Mouse (Mus musculus): Measurements from ENCODE around the gene Nipsnap1. TPM values are rescaled to one million over a fixed set of nuclear protein-coding genes. Genes with fewer than 3 reads are reported as not detected.

Nipsnap1 gene
- polyA plus RNA-seq, 1 experiment from 2014 or later = 75.2 TPM

DNA sequence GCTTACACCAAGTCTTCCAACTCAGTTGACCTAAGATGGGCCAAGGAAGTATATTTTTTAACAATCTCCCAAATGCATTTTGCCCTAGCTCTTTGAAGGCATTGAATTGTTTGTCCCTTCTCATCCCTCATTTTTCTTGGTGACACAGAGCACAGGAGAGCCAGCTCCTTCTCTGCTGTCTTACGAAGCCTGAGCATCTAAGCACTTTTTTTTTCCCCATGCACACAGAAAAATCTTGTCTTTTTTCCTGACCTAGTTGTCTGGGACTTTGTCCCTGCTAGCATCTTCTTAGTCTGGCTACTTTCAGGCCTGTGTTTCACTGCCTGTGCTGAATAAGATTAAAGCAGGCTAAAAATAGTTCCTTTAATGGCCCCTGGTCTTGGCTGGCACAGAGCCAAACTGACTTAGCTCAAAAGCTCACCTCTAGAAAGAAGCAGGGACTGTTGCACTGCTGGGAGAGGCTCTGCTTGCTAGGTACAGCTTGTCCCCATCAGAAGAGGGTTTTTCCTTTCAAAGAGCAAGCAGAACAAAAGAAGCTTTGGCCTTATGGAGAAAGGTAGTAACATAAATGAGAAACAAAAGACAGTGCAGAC is 57.4 kb downstream of the Nipsnap1 start:
- no peak; the same call in 1 of the 2 replicates for ATAC-seq (ENCODE audit: low FRiP score, low read depth)
- peaks cover 40% of the 10 kb centered on the region for H3K36me3 ChIP-seq
- no peaks in the 10 kb centered on the region for H3K27me3 ChIP-seq
- no peaks in the 10 kb centered on the region for H3K9me3 ChIP-seq
- H3K4me2 ChIP-seq (replicated peaks) = no peak overlapping the region
- no peak overlapping the region for H3K4me3 ChIP-seq
- H3K9ac ChIP-seq = no peak overlapping the region
- H3K27ac ChIP-seq = no peak overlapping the region; the same call in 1 of the 2 replicates
- 58% methylated on average over 1 of the region's 1 CpGs for WGBS
- peaks cover 16% of the 10 kb centered on the region for H3K4me1 ChIP-seq

DNA sequence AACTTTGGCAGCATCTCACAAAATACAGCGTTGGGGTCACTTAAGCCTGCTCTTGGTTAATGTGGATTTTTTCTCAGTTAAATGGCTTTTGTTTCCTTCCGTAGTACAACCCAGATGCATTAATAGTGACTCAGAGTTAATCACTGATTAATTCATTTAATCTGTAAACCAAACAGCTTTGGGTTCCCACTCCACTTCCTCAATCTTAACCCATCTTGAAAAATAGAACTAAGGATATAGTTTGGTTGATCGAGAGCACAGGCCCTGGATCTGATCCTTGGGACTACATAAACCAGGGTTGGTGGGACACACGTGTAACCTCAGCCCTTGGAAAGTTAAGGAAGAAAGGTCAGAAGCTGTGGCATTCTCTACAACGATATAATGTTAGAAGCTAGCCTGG is 62.5 kb downstream of the Nipsnap1 start:
- H3K27me3 ChIP-seq = peaks cover 3% of the 10 kb centered on the region; the same call in 1 of the 2 replicates
- 79% methylated on average over 5 of the region's 5 CpGs for WGBS
- no peak overlapping the region for H3K27ac ChIP-seq
- H3K4me3 ChIP-seq = no peak overlapping the region
- H3K4me1 ChIP-seq = peaks cover 6% of the 10 kb centered on the region
- no peaks in the 10 kb centered on the region for H3K9me3 ChIP-seq
- no peak overlapping the region for H3K9ac ChIP-seq
- no peak overlapping the region for H3K4me2 ChIP-seq (replicated peaks)
- H3K36me3 ChIP-seq = no peaks in the 10 kb centered on the region
- ATAC-seq (ENCODE audit: low FRiP score, low read depth) = no peak

Small RNA genes lying within 50 kb of the gene (microRNA-seq; reads per million reads assigned to microRNA genes)
- gene Mir6918 = not detected

Other genes with a start within 250 kb of the Nipsnap1 start
- 31.0 and 33.5 TPM in 2 replicates for gene Ascc2, start 236.2 kb upstream of the Nipsnap1 start, polyA plus RNA-seq (2015; fragmentation: Nextera tagmentation; extraction: Ambion mirVana)
- gene Uqcr10, start 169.6 kb upstream of the Nipsnap1 start, polyA plus RNA-seq (2015; fragmentation: Nextera tagmentation; extraction: Ambion mirVana) = 662 and 692 TPM in 2 replicates
- gene Zmat5, start 169.3 kb upstream of the Nipsnap1 start, polyA plus RNA-seq (2015; fragmentation: Nextera tagmentation; extraction: Ambion mirVana) = 63.4 and 65.3 TPM in 2 replicates
- gene Cabp7, start 127.2 kb upstream of the Nipsnap1 start, polyA plus RNA-seq (2015; fragmentation: Nextera tagmentation; extraction: Ambion mirVana) = 0.13 and 0.23 TPM in 2 replicates
- 55.2 and 56.9 TPM in 2 replicates for gene Nf2, start 24.4 kb upstream of the Nipsnap1 start, polyA plus RNA-seq (2015; fragmentation: Nextera tagmentation; extraction: Ambion mirVana)
- 36.2 and 36.9 TPM in 2 replicates for gene Thoc5, start 21.4 kb downstream of the Nipsnap1 start, polyA plus RNA-seq (2015; fragmentation: Nextera tagmentation; extraction: Ambion mirVana)
- gene Nefh, start 74.1 kb downstream of the Nipsnap1 start, polyA plus RNA-seq (2015; fragmentation: Nextera tagmentation; extraction: Ambion mirVana) = 0.08 and 0.18 TPM in 2 replicates
- 49.9 and 54.4 TPM in 2 replicates for gene Ap1b1, start 112.9 kb downstream of the Nipsnap1 start, polyA plus RNA-seq (2015; fragmentation: Nextera tagmentation; extraction: Ambion mirVana)
- 4.2 and 5.2 TPM in 2 replicates for gene Rasl10a, start 184.2 kb downstream of the Nipsnap1 start, polyA plus RNA-seq (2015; fragmentation: Nextera tagmentation; extraction: Ambion mirVana)
- gene Gas2l1, start 191.4 kb downstream of the Nipsnap1 start, polyA plus RNA-seq (2015; fragmentation: Nextera tagmentation; extraction: Ambion mirVana) = 25.5 and 28.4 TPM in 2 replicates
- 25.1 and 25.9 TPM in 2 replicates for gene Rhbdd3, start 225.0 kb downstream of the Nipsnap1 start, polyA plus RNA-seq (2015; fragmentation: Nextera tagmentation; extraction: Ambion mirVana)
- gene Ewsr1, start 225.3 kb downstream of the Nipsnap1 start, polyA plus RNA-seq (2015; fragmentation: Nextera tagmentation; extraction: Ambion mirVana) = 920 and 938 TPM in 2 replicates